In the genomic region with DNA sequence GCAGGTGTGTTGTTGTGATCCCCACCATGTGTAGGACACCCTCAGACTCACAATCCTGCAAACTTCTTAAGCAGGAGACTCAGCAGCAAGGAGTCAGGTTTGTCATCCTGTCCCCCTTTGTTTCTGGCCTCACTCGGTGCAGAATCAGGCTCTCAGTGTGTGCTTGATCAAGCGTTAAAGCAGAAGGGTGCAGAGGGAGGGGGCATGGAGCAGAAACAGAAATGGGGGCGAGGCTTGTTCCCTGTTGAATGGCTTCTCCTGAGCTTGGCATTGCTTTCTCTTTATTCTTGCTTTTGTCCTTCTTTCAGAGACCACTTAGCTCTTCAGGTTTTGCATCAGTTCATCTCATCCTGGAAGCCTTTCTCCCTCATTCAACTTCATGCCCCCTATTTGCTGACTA, we compare ENCODE assay signal across 25 mouse cellular contexts. TPM values are rescaled to one million over a fixed set of nuclear protein-coding genes. Genes with fewer than 3 reads are reported as not detected.
"Had no signal": no experiment of that assay in that cellular context is flagged by ENCODE, and none has a peak within 500 bp of the region (broad histone marks: within the 10 kb centered on the region; RNA-seq: fewer than 3 reads in every experiment).

No protein-coding gene starts in this region.

- H3K4me3 ChIP-seq: kidney, embryonic 15.5 days; limb, embryonic 12.5 days; limb, embryonic 15.5 days; megakaryocyte, embryonic 14.5 days; neural tube, embryonic 12.5 days; neural tube, embryonic 15.5 days had no signal

- H3K4me1 ChIP-seq: kidney, embryonic 15.5 days; limb, embryonic 12.5 days; limb, embryonic 15.5 days; neural tube, embryonic 12.5 days; neural tube, embryonic 15.5 days had no signal

- H3K36me3 ChIP-seq: kidney, embryonic 15.5 days; limb, embryonic 12.5 days; limb, embryonic 15.5 days; neural tube, embryonic 12.5 days; neural tube, embryonic 15.5 days had no signal

- H3K9ac ChIP-seq: kidney, embryonic 15.5 days; limb, embryonic 12.5 days; limb, embryonic 15.5 days; liver, embryonic 14.5 days; liver, postnatal 0 days; lung, embryonic 14.5 days; neural tube, embryonic 12.5 days; neural tube, embryonic 15.5 days had no signal

- DNase-seq: kidney, adult 11 months; kidney, adult 8-10 months; kidney, postnatal 10 days; kidney, postnatal 36 days; layer of hippocampus, adult 9-11 months; left cerebral cortex, postnatal 4 days; liver, postnatal 0 days; lung, embryonic 14.5 days; lung, postnatal 36 days; midbrain, embryonic 14.5 days; right cerebral cortex, postnatal 4 days; thymus, adult 18-20 months; thymus, postnatal 36 days had no signal

- H3K9me3 ChIP-seq: kidney, embryonic 15.5 days; limb, embryonic 12.5 days; limb, embryonic 15.5 days; megakaryocyte, embryonic 14.5 days; neural tube, embryonic 12.5 days; neural tube, embryonic 15.5 days had no signal

- ATAC-seq: liver, postnatal 0 days; lung, postnatal 0 days had no signal

- H3K27me3 ChIP-seq: kidney, embryonic 15.5 days; limb, embryonic 12.5 days; limb, embryonic 15.5 days; megakaryocyte, embryonic 14.5 days; neural tube, embryonic 12.5 days; neural tube, embryonic 15.5 days had no signal

- H3K4me2 ChIP-seq: kidney, embryonic 15.5 days; limb, embryonic 12.5 days; limb, embryonic 15.5 days; liver, embryonic 11.5 days; lung, embryonic 14.5 days; midbrain, embryonic 11.5 days; neural tube, embryonic 12.5 days; neural tube, embryonic 15.5 days had no signal

- H3K27ac ChIP-seq: kidney, embryonic 15.5 days; limb, embryonic 12.5 days; limb, embryonic 15.5 days; liver, embryonic 14.5 days; neural tube, embryonic 12.5 days; neural tube, embryonic 15.5 days; stomach, postnatal 0 days had no signal

RNA-seq across cellular contexts. Expression of a gene that starts 40.6 kb away (rescaled TPM):
- polyA plus RNA-seq: liver, embryonic 11.5 days; liver, embryonic 14.5 days; liver, postnatal 0 days; midbrain, embryonic 11.5 days; urinary bladder, adult 2 months had no signal
